Mouse (Mus musculus) spleen, adult 2 months (tissue): Measurements from ENCODE around the gene Atp6v1g1. TPM values are rescaled to one million over a fixed set of nuclear protein-coding genes. Genes with fewer than 3 reads are reported as not detected.

Experiments
- DNase-seq, 2 experiments: peaks; one replicate each; pipeline versions ENCODE4 v3.0.0 to v3.0.0-alpha.2; 2012 to 2021; ENCODE audit warnings: low spot score in 2 of 2, low read depth in 1 of 2
- H3K27ac ChIP-seq: fragments of 200-500 bp; 2 replicates; pipeline ENCODE4 v1.5.1; 2012; ENCODE audit warnings: low read length, inconsistent platforms; ENCODE audit not compliant: insufficient read depth
- H3K27me3 ChIP-seq: fragments of 200-500 bp; 2 replicates; pipeline ENCODE4 v1.6.1; 2012; ENCODE audit warnings: mild to moderate bottlenecking, moderate library complexity, low read length, inconsistent platforms; ENCODE audit not compliant: control insufficient read depth, insufficient read depth
- H3K36me3 ChIP-seq: fragments of 200-500 bp; 2 replicates; pipeline ENCODE4 v1.6.1; 2012; ENCODE audit warnings: mild to moderate bottlenecking, low read length, inconsistent platforms; ENCODE audit not compliant: control insufficient read depth, insufficient read depth
- H3K4me1 ChIP-seq: fragments of 200-500 bp; 2 replicates; pipeline ENCODE4 v1.6.1; 2011; ENCODE audit warnings: inconsistent platforms; ENCODE audit not compliant: control insufficient read depth, insufficient read depth, insufficient read length
- H3K4me3 ChIP-seq: fragments of 200-500 bp; 2 replicates; pipeline ENCODE4 v1.5.1; 2011; ENCODE audit warnings: mild to moderate bottlenecking, inconsistent platforms; ENCODE audit not compliant: insufficient read depth, insufficient read length; ENCODE audit errors: extremely low read depth
- CTCF ChIP-seq: fragments of 200-500 bp; IDR thresholded peaks from 2 replicates; pipeline ENCODE4 v1.5.1; 2011; ENCODE audit warnings: mild to moderate bottlenecking, inconsistent platforms; ENCODE audit not compliant: insufficient read depth, insufficient read length, insufficient replicate concordance; ENCODE audit errors: extremely low read depth
- POLR2A ChIP-seq: fragments of 200-500 bp; IDR thresholded peaks from 2 replicates; pipeline ENCODE4 v1.6.1; 2011; ENCODE audit warnings: low read depth, low read length, inconsistent platforms
- WGBS: fragments of 180-500 bp; shearing (Covaris S2); methylation state at CpG from one replicate; pipeline ENCODE4 v1.1.7; 2018; 5-methylcytosine and 5-hydroxymethylcytosine counted together
- polyA plus RNA-seq: library from polyadenylated mRNA; depleted of rRNA; stranded (reverse); fragments of >200 nt; gene quantifications from 2 replicates; pipeline ENCODE4 v1.2.3, GENCODE M21; 2012

Atp6v1g1 gene
- polyA plus RNA-seq, 1 experiment: 17.2 TPM

DNA sequence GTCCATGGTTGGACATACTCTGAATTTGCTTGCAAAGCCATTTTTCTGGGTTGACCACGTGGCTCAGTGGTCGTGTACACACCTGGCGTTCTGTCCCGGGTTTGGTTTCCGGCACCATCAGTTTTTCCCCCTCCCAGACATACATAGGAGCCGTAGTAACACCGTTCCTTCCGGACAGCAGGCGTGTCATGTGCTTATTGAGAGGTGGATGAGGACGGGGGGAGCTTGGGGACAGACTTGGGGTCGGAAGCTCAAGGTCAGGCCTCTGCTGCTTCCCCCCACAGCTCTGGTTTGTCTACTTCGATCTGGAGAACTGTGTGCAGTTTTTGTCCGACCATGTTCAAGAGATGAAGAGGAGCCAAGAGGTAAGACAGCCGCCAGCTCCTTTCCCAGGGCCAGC, 35.1 kb downstream of the Atp6v1g1 start:
- Histone ChIP-seq H3K4me3 (no peak overlapping the region), H3K36me3 (peaks cover 19% of the 10 kb centered on the region), H3K27me3 (no peaks in the 10 kb centered on the region), H3K27ac (no peak overlapping the region), H3K4me1 (no peaks in the 10 kb centered on the region)
- WGBS: 92% methylated on average over 14 of the region's 14 CpGs
- no peak for DNase-seq
- TF ChIP-seq CTCF (no peak), POLR2A (no peak)

- no peaks in the 10 kb centered on the region for H3K4me1 ChIP-seq
- WGBS: 85% methylated on average over 6 of the region's 6 CpGs
- no peak for TF ChIP-seq POLR2A
- no peak for TF ChIP-seq CTCF
- no peak overlapping the region for H3K27ac ChIP-seq
- no peak for DNase-seq
- no peak overlapping the region for H3K4me3 ChIP-seq
- no peaks in the 10 kb centered on the region for H3K27me3 ChIP-seq
- H3K36me3 ChIP-seq: peaks cover 19% of the 10 kb centered on the region
Measured at GRCm38 (mm10) chr4:63580078-63580477, 35.5 kb downstream of the Atp6v1g1 start.

- TF ChIP-seq CTCF (no peak), POLR2A (no peak)
- H3K4me1 ChIP-seq: no peaks in the 10 kb centered on the region
- 92% methylated on average over 5 of the region's 5 CpGs for WGBS
Measured at GRCm38 (mm10) chr4:63582580-63582979, 38.0 kb downstream of the Atp6v1g1 start.

GRCm38 (mm10) chr4:63585216-63585615, 40.6 kb downstream of the Atp6v1g1 start:
- Histone ChIP-seq H3K27me3 (no peaks in the 10 kb centered on the region), H3K4me3 (no peak overlapping the region), H3K4me1 (no peaks in the 10 kb centered on the region), H3K27ac (no peak overlapping the region), H3K36me3 (peaks cover 12% of the 10 kb centered on the region)
- TF ChIP-seq CTCF: no peak
- TF ChIP-seq POLR2A: no peak
- DNase-seq: no peak
- WGBS: 95% methylated on average over 10 of the region's 10 CpGs

More at GRCm38 (mm10) chr4:63582580-63582979, 38.0 kb downstream of the Atp6v1g1 start:
- H3K27me3 ChIP-seq: no peaks in the 10 kb centered on the region
- H3K27ac ChIP-seq: no peak overlapping the region
- H3K36me3 ChIP-seq: peaks cover 19% of the 10 kb centered on the region
- no peak overlapping the region for H3K4me3 ChIP-seq
- DNase-seq: no peak

GRCm38 (mm10) chr4:63586240-63586639, 41.7 kb downstream of the Atp6v1g1 start:
- H3K36me3 ChIP-seq: peaks cover 10% of the 10 kb centered on the region
- no peak for DNase-seq
- no peaks in the 10 kb centered on the region for H3K4me1 ChIP-seq
- no peak for TF ChIP-seq CTCF
- no peak overlapping the region for H3K4me3 ChIP-seq
- WGBS: 71% methylated on average over 2 of the region's 2 CpGs
- no peaks in the 10 kb centered on the region for H3K27me3 ChIP-seq
- H3K27ac ChIP-seq: no peak overlapping the region

- H3K27ac ChIP-seq: no peak overlapping the region
- no peak overlapping the region for H3K4me3 ChIP-seq
- DNase-seq: no peak
- H3K4me1 ChIP-seq: no peaks in the 10 kb centered on the region; the same call in 1 of the 2 replicates
- no peaks in the 10 kb centered on the region for H3K27me3 ChIP-seq
- H3K36me3 ChIP-seq: no peaks in the 10 kb centered on the region
- 12% methylated on average over 7 of the region's 7 CpGs for whole genome bisulfite sequencing
- TF ChIP-seq CTCF (no peak), POLR2A (no peak)
Measured at GRCm38 (mm10) chr4:63589987-63590386, 45.4 kb downstream of the Atp6v1g1 start.

- TF ChIP-seq POLR2A: no peak
- no peak for TF ChIP-seq CTCF
- no peaks in the 10 kb centered on the region; the same call in 1 of the 2 replicates for H3K4me1 ChIP-seq
- 15% methylated on average over 4 of the region's 4 CpGs for WGBS
- no peaks in the 10 kb centered on the region for H3K36me3 ChIP-seq
- H3K27ac ChIP-seq: no peak overlapping the region
- DNase-seq: no peak
- H3K27me3 ChIP-seq: no peaks in the 10 kb centered on the region
- H3K4me3 ChIP-seq: no peak overlapping the region
Measured at GRCm38 (mm10) chr4:63590538-63590937, 46.0 kb downstream of the Atp6v1g1 start.
